Mouse (Mus musculus) G1E (cell line): ENCODE results near the gene Mpeg1.

ENCODE experiments used
- CTCF ChIP-seq: IDR thresholded peaks from 2 replicates; pipeline ENCODE4 v1.5.1; 2012; ENCODE audit warnings: low read depth, low read length, inconsistent platforms, mixed read lengths
- GATA1 ChIP-seq: IDR thresholded peaks from 2 replicates; pipeline ENCODE4 v1.6.1; 2012; ENCODE audit warnings: borderline replicate concordance, low read length, inconsistent platforms, mixed read lengths

- TF ChIP-seq CTCF (no peak), GATA1 (no peak)
These were observed 25.6 kb upstream of the Mpeg1 start for GRCm38 (mm10) chr19:12435011-12435416.
